Mouse (Mus musculus) retina, postnatal 7 days (tissue): ENCODE results near the gene Hypk.

Source experiments
- DNase-seq: peaks from one replicate; pipeline ENCODE4 v3.0.0-alpha.2; 2012; ENCODE audit warnings: low read depth, low spot score

Gene Hypk

DNA sequence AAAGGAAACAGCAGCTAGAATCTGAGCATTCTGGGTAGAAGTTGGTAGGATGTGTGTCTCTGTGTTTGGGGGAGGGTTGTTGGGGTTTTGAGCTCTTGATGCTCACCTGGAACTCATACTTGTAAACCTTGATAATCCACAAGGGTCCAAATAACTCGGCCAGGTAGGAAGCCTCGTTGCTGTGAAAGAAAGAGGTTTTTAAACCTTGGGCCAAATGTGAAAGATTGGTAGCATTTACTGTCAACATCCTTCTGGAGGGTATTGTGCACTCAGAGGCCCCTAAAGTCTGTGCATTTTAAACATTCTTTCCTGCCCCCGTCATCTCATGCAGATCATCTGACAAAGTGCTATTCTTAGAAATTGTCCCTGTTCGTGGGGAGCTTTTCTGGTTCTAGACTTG is at the start of gene Hypk:
Gene Hypk, plus strand, starts transcription at position 301 of the 400 bp plus-strand sequence.
- DNase-seq = no peak

DNA sequence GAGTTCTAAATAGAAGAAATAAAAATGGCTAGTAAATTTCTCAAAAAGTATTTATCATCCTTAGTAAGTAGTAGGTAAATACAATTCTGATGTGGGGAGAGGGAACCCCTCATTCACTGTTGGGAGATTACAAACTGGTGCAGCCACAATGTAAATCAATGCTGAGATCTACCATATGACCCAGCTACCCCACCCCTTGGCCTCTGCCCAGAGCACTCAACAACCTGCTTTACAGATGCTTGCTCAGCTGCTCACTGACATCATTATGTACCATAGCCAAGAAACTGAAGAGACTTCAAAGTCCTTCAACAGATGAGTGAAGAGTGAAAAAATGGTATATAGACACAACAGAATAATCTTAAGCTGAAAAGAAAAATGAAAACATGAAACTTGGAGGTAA is 49.8 kb upstream of the Hypk start:
- DNase-seq = no peak

DNA sequence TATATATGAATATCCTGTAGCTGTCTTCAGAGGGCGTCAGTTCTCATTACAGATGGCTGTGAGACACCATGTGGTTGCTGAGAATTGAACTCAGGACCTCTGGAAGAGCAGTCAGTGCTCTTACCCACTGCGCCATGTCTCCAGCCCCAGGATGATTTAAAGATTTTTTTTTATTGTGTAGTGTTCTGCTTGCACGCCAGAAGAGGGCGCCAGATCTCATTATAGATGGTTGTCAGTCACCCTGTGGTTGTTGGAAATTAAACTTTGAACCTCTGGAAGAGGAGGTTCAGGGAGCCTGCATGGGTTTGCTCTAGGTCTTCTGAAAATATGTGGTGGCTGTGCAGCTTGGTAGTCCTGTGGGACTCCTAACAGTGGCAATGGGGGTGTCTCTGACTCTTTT is 44.9 kb upstream of the Hypk start:
- DNase-seq = no peak

DNA sequence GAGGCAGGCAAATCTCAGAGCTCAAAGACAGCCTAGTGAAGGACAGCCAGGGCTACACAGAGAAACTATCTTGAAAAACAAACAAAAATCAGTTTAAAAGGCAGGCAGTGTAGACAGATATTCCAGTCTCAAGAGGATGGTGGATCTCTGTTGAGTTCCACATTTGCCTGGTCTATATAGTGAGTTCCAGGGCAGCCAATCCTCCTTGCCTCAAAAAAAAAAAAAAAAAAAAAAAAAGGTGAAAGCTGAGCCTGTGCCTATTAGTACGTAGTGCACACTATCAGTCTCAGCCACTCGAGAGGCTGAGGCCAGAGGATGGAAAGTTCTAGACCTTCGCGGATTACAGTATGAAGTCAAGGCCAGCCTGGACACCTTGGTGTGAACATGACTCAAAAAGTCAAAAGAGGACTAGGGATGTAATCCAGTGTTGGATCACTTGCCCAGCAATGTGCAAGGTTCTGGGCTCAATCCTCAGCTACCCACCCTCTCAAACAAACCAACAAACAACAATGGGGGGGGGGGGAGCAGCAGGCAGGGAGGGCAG is 40.2 kb upstream of the Hypk start:
- DNase-seq = no peak

DNA sequence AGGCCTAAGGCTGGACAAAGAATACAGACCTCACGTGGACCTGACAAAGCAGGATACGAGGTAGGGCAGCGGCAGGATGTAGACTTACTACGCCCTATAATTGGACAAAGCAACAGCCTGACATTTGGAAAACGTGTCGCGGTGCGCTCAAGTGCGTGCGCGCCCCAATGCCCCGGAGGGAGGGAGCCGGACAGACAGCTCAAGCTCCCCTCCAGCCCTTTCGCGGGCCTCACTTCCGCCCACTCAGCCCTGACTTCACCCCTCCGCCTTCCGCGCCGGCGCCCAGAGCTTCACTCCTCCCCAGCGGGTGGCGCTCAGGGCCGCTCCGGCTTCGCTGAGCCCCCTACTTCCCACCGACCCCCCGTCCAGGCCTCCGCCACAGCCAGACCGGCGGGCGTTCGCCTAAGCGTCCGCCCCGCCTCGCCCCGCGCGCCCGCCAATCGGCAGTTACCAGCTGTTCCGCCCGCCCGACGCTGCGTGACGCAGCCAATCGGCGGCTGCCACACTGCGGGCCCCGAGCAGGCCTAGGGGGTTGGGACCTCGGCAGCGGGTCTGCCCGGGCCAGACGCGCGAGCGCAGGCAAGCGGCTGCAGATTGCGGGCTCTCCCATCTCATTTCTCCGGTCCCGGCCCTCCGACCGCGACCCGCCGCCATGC is 39.6 kb upstream of the Hypk start, which contains the start of the genes Pdia3 and Catsper2:
Gene Pdia3, plus strand, starts transcription at position 389 of the 656 bp plus-strand sequence.
Gene Catsper2, minus strand, starts transcription at position 406 of the 656 bp plus-strand sequence.
- DNase-seq = peak; percentile 92

DNA sequence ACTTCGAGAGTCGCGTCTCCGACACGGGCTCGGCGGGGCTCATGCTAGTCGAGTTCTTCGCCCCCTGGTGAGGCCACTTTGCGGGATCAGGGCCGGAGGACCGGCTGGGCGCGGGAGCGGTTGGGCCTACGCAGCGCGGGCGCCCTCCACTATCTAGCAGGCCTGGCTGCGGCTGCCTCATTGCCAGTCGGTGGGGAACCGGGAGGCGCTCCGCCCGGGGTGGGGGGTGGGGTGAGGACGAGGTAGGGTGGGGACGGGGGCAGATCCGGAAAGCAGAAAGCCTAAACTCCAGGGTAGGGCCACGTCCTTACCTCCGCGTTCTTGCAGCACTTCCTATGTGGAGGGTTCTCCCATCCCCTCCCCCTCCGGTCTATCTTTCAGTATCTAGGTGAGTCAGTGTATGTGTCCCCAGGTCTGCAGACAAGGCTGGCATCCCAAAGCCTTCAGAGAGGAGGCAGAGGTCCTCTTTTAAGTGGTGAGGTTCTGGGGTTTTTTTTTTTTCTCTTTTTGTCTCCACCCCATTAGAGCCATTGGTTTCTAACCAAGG is 38.9 kb upstream of the Hypk start:
- DNase-seq = peak; percentile 5

DNA sequence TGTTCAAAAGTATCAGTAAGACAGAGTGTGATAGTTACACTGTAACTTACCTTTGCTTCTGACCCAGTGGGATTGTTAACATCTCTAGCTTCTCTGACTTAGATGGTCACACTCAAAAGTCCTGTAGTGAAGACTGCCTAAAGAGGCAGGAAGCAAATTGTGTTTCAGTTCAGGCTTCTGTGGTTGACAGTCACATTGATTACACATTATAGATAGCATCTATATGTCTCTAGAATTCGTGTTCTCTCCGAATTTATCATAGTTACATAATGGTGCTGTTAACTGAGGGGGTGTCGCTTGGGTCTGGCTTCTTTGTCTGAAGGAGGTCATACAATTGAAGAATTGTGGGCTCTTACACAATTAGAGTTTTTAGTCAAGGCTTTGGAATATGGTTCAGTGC is 38.0 kb upstream of the Hypk start:
- DNase-seq = no peak

DNA sequence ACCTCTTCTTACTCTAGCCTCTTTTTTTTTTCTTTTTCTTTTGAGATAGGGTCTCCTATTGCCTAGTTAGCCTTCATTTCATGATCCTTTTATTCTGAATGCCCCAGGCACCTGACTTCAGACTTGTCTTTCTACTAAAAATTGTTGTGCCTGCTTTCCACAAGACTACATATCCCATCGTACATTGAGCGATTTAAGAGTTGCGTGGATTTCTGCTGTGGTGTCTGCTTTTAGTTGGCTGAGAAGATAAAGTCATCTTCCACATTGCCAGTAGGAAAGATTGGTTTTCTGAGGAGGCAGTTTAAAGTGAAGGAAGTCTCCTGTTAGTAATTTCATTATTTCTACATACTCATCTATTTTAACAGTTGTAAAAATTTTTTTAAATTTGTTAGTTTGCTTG is 37.5 kb upstream of the Hypk start:
- no peak for DNase-seq

DNA sequence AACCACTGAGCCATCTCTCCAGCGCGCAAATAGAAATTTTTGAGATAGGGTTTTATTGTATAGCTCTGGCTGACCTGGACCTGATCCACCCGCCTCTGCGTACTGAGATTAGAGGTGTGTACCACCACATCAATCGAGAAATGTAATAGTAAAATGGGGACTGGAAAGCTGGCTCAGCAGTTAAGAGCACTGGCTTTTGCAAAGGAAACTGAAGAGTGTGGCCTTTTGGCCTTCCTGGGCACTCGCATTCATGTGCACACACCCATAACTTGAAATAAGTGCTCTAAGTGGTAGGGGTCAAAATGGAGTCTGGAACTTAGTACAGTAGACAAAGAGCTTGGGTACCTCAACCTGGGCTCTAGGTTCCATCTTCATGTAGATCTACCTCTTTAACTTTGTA is 36.7 kb upstream of the Hypk start:
- DNase-seq = no peak

DNA sequence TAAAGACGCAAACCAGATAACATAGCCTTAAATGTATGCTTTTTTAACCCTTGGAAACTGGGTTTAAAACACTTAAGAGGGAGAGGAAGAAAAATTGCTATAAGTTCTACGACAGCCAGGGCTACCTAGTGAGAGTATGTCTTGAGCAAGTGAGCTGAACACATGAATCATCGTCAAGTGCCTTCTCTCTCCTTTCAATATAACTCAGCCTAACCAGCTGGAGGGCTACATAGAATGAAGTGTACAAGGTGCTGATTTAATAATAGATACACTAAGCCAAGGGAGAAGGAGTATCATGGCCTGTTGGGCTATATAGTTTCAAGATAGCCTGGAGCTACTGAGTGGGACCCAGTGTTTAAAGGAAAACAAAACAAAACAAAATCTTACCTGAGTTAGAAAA is 34.6 kb upstream of the Hypk start:
- DNase-seq = no peak

DNA sequence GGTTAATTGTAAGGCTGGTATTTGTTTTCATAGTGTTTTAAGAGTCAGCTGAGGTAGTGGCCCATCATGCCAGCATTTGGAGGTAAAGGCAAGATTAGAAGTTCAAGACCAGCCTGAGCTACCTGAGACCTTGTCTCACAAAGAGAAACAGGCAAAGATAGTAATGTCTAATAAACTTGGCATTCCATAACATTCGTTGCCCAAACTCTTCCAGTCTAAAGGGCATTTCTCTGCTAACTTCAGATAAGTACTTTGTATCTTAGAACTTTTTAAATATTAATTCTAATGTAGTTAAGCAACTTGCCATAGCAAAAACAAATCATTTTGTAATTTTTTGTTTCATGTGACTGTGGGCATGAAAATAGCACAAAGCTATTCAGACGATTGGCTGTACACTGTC is 29.9 kb upstream of the Hypk start:
- no peak for DNase-seq

DNA sequence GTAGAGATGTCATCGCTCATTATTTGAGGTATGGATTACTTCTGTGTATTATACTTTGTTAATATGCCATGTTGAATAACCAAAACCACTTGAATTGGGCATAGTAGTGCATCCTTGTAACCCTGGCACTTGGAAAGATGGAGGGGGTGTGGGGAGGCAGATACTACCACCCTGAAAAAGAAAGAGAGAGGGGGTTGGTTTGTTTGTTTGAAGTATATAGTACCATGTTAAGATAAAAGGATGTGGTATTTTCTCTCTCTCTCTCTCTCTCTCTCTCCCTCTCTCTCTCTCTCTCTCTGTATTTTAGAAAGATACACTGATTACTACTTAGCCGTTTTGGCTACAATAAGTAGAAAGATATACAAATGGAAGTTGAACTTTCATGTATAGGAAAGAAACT is 27.2 kb upstream of the Hypk start:
- no peak for DNase-seq

DNA sequence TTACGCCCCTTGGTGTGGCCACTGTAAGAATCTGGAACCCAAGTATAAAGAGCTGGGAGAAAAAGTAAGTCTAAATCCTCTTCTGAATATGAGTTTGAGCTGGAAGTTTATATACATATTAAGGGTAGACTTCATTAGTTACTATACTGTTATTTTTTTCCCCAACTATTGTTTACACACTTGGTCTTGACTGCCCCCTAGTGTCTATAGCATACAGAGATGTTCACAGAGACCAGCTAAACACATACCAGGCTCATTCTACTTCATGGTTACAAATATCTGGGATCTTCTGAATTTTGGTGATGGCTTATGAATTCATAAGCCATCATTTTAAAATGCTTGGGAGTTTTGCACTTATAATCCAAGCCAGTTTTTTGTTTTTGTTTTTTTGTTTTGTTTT is 18.2 kb upstream of the Hypk start:
- DNase-seq = no peak

DNA sequence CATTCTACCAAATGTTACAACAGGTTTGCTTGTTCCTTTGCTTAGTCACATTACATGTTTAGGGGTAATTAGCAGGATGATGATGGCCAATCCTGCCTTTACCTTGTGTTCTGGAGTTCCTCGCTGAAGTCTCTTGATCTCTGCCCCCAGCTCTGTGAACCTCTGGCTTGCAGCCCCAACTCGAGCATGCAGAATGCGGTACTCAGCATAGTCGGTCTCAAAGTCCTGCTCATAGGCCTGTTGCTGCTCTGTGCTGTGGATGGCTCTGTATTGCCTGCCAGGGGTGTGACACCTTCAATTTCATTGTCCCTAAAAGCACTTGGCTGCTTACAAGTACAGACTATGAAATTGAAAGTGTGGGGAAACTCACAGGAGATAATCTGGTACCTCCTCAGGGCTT is 13.3 kb upstream of the Hypk start:
- no peak for DNase-seq

DNA sequence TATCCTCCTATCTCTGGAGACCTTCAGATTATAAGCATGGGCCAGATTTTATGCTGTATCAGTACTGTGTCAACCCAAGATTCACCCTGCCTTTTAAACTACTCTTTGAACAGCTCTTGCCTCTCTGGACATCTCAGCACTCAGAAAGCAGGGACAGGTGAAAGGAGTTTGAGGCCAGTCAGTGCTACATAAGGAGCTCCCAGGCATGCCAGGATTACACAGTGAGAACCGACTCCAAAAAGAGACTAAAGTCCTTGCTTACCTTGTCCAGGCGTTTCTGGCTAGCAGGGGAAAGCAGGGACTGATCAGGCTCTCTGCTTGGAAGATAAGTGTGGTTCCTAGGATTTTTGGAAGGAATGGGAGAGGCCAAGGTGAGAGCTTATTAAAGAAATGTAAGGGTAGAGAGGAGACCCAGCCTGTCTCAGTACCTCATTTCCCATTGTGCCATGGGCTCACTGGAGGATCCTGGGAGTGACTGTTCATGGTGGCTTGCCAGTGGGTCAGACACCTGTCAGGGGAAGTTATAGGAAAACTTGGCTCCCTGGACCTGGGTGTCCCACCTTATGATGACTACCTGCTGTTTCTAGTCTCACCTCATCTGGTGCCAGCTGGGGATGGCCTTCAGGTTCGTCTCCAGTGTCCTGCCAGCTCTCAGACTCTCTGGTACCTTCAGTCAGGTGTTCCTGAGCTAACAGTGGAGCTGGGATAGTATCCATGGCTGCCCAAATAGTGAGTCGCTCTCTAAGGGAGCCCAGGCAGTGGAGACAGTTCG is 12.1 kb upstream of the Hypk start:
- DNase-seq = no peak

DNA sequence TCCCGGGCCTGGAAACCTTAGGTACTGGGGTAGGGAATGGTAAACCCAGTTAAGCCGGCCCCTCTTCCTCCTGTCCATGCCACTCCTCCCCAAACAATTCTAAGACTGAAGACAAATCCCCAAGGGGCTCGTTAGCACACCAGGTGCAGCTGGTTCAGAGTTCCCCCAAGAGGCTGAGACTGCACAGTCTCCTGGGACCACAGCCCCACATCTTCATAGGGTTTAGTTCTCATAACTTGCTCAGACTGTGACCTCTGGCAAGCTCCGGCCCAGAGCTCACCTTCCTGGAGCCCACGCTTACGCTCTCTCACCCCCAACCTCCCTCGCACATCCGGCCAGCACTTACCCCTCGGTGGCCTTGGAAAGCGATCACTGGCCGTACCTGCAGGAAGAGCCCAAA is 11.3 kb upstream of the Hypk start:
- no peak for DNase-seq

DNA sequence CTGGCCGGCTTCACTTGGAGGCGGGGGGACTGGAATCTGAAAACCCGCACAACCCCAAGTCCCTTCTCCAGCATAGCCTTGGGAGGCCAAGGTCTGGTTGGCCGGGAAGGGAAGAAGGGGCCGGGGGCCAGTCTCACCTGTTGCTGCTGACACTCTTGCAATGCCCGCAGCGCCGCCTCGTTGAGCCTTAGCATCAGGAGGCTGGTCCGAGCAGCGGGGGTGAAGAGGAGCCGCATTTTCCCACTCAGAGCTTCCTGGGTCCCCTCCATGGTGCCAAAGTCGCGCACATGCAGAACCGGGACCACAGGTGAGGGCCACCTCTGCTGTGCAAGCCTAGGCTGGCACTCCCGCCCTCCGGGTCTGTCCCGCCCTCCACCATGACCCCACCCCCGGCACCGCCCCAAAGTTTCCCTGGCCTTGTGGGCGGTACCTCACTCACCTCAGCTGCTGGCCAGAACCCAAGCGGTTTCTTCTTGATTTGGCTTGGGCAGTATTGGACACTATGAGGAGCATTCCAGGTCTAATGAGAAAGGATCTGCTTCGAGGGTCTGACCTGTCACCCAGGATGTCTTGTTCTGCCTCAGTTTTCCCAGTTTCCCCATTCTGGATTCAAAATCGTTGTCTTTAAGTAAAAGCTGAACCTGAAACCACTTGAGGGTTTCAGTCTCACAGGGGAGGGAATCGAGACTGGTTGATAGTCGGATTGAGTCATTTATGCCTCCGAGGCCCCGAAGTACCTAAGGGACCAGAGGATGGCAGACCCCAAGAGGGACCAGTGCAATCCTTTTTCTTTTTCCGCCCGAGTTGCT is 10.6 kb upstream of the Hypk start:
- no peak for DNase-seq

DNA sequence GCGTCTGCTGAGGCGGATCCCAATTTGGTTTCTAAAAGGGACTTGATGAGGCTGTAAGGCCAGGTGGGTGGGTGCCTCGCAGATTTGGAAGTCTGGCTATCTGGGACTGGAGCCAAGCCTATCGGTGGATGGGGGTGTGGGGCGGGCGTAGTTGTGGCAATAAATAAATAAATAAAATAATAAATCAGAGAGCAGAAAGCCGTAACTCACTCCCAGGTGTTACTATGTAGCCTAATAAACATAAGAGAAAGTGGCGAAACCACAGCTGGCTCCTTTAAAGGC is 10.1 kb upstream of the Hypk start:
- DNase-seq = no peak

DNA sequence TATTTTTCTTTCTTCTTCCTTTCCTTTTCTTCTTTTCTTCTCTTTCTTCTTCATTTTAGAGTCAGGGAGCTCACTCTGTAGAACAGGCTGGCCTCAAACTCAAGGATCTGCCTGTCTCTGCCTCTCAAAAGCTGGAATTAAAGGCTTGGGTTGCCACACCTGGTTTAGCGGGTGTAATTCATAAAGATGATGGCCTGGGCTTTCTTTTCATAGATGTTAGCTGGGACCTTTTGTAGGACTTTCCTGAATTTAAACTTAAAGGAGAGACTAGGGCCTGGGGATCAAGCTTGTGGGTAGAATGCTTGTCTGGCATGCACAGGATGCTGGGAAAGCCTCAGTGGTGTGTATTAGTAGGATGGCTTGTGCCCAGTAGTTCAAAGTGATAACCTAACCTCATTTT is 8.9 kb upstream of the Hypk start, which contains the start of gene Ell3:
Gene Ell3, minus strand, starts transcription at position 101 of the 400 bp plus-strand sequence.
- DNase-seq = no peak

DNA sequence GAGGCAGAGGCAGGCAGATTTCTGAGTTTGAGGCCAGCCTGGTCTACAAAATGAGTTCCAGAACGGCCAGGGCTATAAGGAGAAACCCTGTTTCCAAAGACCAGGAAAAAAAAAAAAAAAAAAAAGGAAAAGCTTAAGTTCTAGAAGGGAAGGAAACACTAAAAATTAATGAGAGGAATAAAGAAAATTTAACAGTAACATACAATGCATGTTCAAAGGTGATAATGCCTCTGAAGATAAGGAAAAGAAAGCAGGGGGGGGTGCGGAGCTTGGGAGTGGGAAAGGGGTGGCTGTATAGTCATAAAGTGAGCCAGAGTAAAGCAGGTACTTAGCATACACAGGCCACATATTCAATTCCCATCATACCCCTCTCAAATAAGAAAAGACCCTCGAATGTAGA is 8.0 kb upstream of the Hypk start:
- DNase-seq = no peak

DNA sequence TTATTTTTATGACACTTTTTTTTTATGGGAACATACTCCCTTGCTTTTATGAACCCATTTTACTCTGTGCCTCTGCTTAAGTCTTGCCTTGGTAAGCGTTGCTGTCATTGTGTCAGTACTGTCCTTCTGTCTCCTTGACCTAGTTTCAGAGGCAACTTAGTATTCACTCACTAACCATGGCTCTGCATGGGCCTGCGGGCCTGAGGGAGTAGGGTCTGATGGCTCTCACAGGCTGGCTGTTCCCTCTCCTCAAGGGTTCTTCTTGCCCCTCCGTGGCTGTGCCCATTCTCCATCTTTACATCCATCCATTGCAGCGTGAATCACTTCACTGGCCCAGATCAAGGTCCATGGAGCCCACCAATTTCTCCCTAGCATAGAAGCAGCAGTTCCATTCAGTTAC is 6.6 kb upstream of the Hypk start:
- no peak for DNase-seq

DNA sequence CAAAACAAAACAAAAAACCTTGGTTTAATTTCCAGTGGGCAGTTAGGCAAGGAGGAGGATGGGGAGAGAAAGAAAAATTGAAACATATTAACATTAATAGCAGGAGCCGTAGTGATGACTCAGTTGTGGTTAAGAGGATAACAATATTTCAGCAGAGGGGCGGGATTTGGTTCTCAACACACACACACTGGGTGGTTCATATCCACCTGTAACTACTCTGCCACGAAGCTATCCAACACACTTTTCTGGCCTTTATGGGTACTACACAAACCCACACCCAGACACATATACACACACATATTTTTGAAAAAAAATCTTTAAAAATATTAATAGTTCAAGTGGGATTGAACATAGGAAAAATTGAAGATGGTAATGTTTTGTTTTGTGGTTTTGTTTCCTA is 6.1 kb upstream of the Hypk start:
- DNase-seq = no peak
